Mouse (Mus musculus): ENCODE data around the gene Barx2.

GRCm38 (mm10) chr9:31919802-31920201 is 6.5 kb upstream of the Barx2 start:
- TF ChIP-seq CTCF (IDR thresholded peaks at IDR 0.05; ENCODE audit: control insufficient read depth, insufficient read depth, insufficient read length) (no peak), USF1 (IDR thresholded peaks at IDR 0.05; ENCODE audit: low read depth) (no peak)

Data from C2C12 (cell line).